Mouse (Mus musculus) MEL (cell line): ENCODE measurements around the gene Vps8.

Experiments
- CHD2 ChIP-seq: IDR thresholded peaks from 2 replicates; pipeline ENCODE4 v1.6.1; 2011; ENCODE audit warnings: low read length, improper control_type of control experiment
- CTCF ChIP-seq, 3 experiments: IDR thresholded peaks in 2 of 3; conservative IDR thresholded peaks in 1 of 3; 2 replicates each; pipeline ENCODE4 v1.5.1; 2011 to 2012; ENCODE audit warnings: low read length in 3 of 3, low read depth in 2 of 3, mild to moderate bottlenecking in 2 of 3, improper control_type of control experiment in 1 of 3, inconsistent platforms in 1 of 3, mixed read lengths in 1 of 3, moderate library complexity in 1 of 3; ENCODE audit not compliant: control insufficient read depth in 1 of 3, insufficient read depth in 1 of 3, poor library complexity in 1 of 3, severe bottlenecking in 1 of 3
- E2F4 ChIP-seq: IDR thresholded peaks from 2 replicates; pipeline ENCODE4 v1.6.1; 2011; ENCODE audit warnings: low read depth, low read length, improper control_type of control experiment, borderline replicate concordance
- USF1 ChIP-seq: IDR thresholded peaks from 2 replicates; pipeline ENCODE4 v1.6.1; 2014; ENCODE audit warnings: low read depth, mild to moderate bottlenecking, inconsistent platforms, low read length, improper control_type of control experiment, moderate library complexity
- ZNF384 ChIP-seq: IDR thresholded peaks from 2 replicates; pipeline ENCODE4 v1.6.1; 2012; ENCODE audit warnings: low read depth, mild to moderate bottlenecking, inconsistent platforms, low read length, improper control_type of control experiment

DNA sequence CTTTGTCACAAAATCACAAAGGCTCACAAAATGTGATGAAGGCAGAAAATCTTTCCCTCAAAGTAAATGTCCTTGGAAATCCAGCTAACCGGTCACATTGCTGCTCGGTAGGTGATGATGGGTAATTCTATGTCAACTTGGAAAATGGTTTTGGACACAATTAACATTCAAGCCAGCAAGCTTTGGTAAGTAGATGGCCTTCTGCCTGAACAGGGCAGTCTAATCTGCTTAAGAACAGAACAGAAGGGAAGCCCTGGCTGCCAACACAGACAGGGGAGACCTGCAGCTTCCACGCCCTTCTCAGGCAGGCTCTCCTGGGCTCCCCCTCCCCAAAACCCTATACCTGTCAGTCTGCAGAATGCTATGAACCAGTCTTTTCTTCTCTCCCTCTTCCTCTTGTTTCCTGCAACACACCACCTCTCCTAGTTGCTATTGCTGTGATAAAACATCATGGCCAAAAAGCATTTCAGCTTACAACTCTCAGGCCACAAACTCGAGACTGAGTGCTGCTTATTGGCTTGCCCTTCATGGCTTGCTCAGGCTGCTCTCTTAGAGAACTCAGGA is 242.6 kb downstream of the Vps8 start:
- TF ChIP-seq CTCF (IDR thresholded peaks at IDR 0.05 in 2 of 3, conservative IDR thresholded peaks at IDR 0.05 in 1 of 3; ENCODE audit: control insufficient read depth in 1 of 3, insufficient read depth in 1 of 3, low read depth in 2 of 3, low read length in 3 of 3, poor library complexity in 1 of 3, severe bottlenecking in 1 of 3) (no peak), E2F4 (no peak), USF1 (no peak), CHD2 (no peak), ZNF384 (no peak)
